Mouse (Mus musculus) lung, adult 2 months (tissue): ENCODE data around the gene Gm15097. TPM values are rescaled to one million over a fixed set of nuclear protein-coding genes. Genes with fewer than 3 reads are reported as not detected.
"Not testable (repeated sequence)": the region's sequence is repeated elsewhere in the genome, so short reads cannot be mapped to it uniquely, and the experiment has no call there.

Experiments
- DNase-seq: peaks from one replicate; pipeline ENCODE4 v3.0.0; 2022
- H3K4me1 ChIP-seq: fragments of 200-500 bp; 2 replicates; pipeline ENCODE4 v1.6.1; 2011; ENCODE audit warnings: low read length; ENCODE audit not compliant: control insufficient read depth, insufficient read depth
- H3K4me3 ChIP-seq: fragments of 200-500 bp; replicated peaks from 2 replicates; pipeline ENCODE3; 2011; ENCODE audit warnings: low read depth, mild to moderate bottlenecking, control low read depth, low read length; ENCODE audit errors: extremely low read depth
- WGBS: fragments of 180-500 bp; shearing (Covaris S2); methylation state at CpG from one replicate; pipeline ENCODE4 v1.1.7; 2018; 5-methylcytosine and 5-hydroxymethylcytosine counted together
- polyA plus RNA-seq: library from polyadenylated mRNA; depleted of rRNA; stranded (reverse); fragments of >200 nt; gene quantifications from 2 replicates; pipeline ENCODE4 v1.2.3, GENCODE M21; 2012; rRNA removed

Gene Gm15097
- polyA plus RNA-seq = not detected in 2 replicates

DNA sequence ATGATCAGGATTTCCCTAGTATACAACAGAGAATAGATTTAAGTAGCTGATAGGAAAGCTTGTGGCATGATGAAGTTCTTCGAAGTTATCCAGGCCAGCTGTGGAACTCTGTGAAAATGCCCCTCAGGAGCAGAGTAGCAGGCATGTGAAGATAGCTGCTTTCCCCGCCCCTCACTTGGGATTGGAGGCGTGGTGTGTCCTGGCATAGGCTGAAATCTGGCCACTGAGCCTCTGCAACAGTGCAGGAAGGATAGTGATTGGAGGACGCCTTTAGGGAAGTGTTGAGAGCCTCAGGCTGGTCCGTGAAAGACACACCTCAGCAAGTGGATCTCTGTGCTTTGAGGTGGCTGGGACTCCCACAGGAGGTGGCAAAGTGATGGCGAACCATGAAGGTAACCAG is at the start of gene Gm15097:
TSS of gene Gm15097 (plus strand) at position 301 of the 400 bp plus-strand sequence.
- H3K4me3 ChIP-seq, DNase-seq, H3K4me1 ChIP-seq: not testable (repeated sequence)
- no CpG with 5 or more reads among the region's 6 CpGs for WGBS

DNA sequence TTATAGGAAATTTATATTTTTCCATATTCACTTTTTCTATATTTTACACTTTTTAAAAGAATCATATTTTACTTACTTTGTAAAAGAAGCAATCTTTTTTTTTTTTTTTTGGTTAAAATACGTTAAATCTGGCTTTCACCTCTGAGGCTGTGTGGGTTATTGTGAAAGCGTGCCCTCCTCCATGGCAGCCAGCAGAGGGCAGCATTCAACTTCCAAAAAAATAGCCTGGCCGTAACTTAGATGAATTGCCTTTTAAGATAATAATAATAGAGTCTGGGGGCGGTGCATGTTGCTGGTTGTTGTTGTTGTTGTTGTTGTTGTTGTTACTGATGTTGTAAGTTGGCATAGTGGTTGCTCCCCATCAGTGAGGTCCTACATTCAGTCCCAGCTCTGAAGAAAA is 21.4 kb upstream of the Gm15097 start:
- not testable (repeated sequence) for H3K4me1 ChIP-seq, DNase-seq, H3K4me3 ChIP-seq
- WGBS = 39% methylated on average over 4 of the region's 4 CpGs

DNA sequence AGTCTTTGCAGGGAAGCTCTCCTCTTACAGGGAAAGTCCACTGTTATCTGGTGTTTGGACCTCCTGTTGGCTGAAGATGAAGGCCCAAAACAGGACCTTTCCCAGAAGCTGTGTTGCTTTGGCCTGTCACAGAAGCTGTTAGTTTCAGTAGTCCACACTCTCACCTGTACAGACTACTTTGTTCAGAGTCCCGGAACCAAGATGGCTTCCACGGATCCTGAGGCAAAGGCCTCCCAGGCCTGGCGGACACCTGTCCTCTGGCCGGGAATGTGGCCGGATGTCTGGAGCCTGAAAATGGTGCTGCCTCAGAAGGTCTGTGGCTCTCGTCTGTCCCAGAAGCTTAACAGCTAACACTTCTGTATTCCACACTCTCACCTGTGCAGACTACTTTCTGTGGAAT is 26.9 kb downstream of the Gm15097 start:
- not testable (repeated sequence) for DNase-seq, H3K4me1 ChIP-seq, H3K4me3 ChIP-seq
- 88% methylated on average over 6 of the region's 6 CpGs for WGBS

Other genes starting within 250 kb of the Gm15097 start
- gene Gm10439, start 189.9 kb upstream of the Gm15097 start, polyA plus RNA-seq = not detected in 2 replicates
- gene Gm15091, start 157.2 kb downstream of the Gm15097 start, polyA plus RNA-seq = not detected in 2 replicates